Mouse (Mus musculus) small intestine, adult 2 months (tissue): ENCODE measurements around the gene Spns2.

ENCODE experiments used
- CTCF ChIP-seq: fragments of 200-500 bp; IDR thresholded peaks from 2 replicates; pipeline ENCODE4 v1.5.1; 2012; ENCODE audit warnings: low read depth, mild to moderate bottlenecking, control low read depth, inconsistent platforms, low read length, moderate library complexity, mixed read lengths; ENCODE audit not compliant: insufficient replicate concordance, insufficient read length; ENCODE audit errors: extremely low read depth
- POLR2A ChIP-seq: fragments of 200-500 bp; IDR thresholded peaks from 2 replicates; pipeline ENCODE4 v1.6.1; 2012; ENCODE audit warnings: low read depth, mild to moderate bottlenecking, control low read depth, inconsistent platforms, low read length, moderate library complexity

DNA sequence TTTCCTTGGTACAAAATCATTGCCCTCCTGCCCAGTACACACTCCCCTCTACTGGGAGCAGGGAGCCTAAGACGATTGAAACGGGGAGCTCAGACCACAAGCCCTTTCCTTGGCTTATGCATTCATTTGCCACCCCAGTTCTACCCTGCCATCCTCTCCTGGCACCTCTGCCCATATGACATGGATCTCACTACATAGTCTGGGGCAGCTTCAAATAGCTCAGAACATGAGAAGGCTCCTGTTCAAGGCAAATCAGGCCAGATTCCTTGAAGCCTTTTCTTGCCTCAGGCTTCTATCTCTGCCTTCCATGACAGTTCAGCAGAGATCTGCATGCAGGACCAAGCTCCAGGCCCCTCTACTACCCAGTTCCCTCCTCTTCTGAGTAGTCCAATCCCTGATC, 47.8 kb upstream of the Spns2 start:
- TF ChIP-seq CTCF (no peak), POLR2A (no peak)
